Mouse (Mus musculus) lung, postnatal 0 days (tissue): ENCODE results near the gene Hipk2.

Experiments
- CTCF ChIP-seq: IDR thresholded peaks from 2 replicates; pipeline ENCODE4 v1.5.1; 2016; ENCODE audit warnings: antibody characterized with exemption, mild to moderate bottlenecking
- EP300 ChIP-seq: IDR thresholded peaks from 2 replicates; pipeline ENCODE4 v1.6.1; 2016; ENCODE audit warnings: antibody characterized with exemption, mild to moderate bottlenecking, control low read depth

GRCm38 (mm10) chr6:38845117-38845516 is 30.8 kb downstream of the Hipk2 start:
- no peak for TF ChIP-seq CTCF
- peak; percentile 63 for TF ChIP-seq EP300
